Mouse (Mus musculus) lung, postnatal 36 days (tissue): ENCODE measurements around the gene Havcr2.
"Not testable (repeated sequence)": the region's sequence is repeated elsewhere in the genome, so short reads cannot be mapped to it uniquely, and the experiment has no call there.

Experiments used
- DNase-seq: peaks from one replicate; pipeline ENCODE4 v3.0.0; 2022; ENCODE audit warnings: mixed read lengths

Gene Havcr2

GRCm38 (mm10) chr11:46461931-46462330 lies 7.2 kb downstream of the Havcr2 start:
- DNase-seq = peak; percentile 48

- no peak for DNase-seq
Measured at GRCm38 (mm10) chr11:46466878-46467277, 12.1 kb downstream of the Havcr2 start.

- DNase-seq = no peak
Measured at GRCm38 (mm10) chr11:46474220-46474619, 19.5 kb downstream of the Havcr2 start.

- peak; percentile 24 for DNase-seq
Measured at GRCm38 (mm10) chr11:46479311-46479710, 24.6 kb downstream of the Havcr2 start.

- peak; percentile 47 for DNase-seq
Measured at GRCm38 (mm10) chr11:46480517-46480916, 25.8 kb downstream of the Havcr2 start.

GRCm38 (mm10) chr11:46488231-46488630 lies 33.5 kb downstream of the Havcr2 start:
- no peak for DNase-seq

- DNase-seq = no peak
Measured at GRCm38 (mm10) chr11:46488650-46489049, 33.9 kb downstream of the Havcr2 start.

GRCm38 (mm10) chr11:46507146-46507545 lies 52.4 kb downstream of the Havcr2 start:
- DNase-seq = no peak

GRCm38 (mm10) chr11:46509900-46510299 lies 55.2 kb downstream of the Havcr2 start:
- no peak for DNase-seq

- not testable (repeated sequence) for DNase-seq
Measured at GRCm38 (mm10) chr11:46521341-46521740, 66.6 kb downstream of the Havcr2 start.

- peak; percentile 18 for DNase-seq
Measured at GRCm38 (mm10) chr11:46522719-46523118, 68.0 kb downstream of the Havcr2 start.

- DNase-seq = no peak
Measured at GRCm38 (mm10) chr11:46523912-46524311, 69.2 kb downstream of the Havcr2 start, which contains the start of gene Gm12169. TSS of gene Gm12169 (plus strand) at chr11:46524212.

- peak; percentile 6 for DNase-seq
Measured at GRCm38 (mm10) chr11:46530149-46530548, 75.4 kb downstream of the Havcr2 start.
